Mouse (Mus musculus): ENCODE measurements around the gene Sh2b1. TPM values are rescaled to one million over a fixed set of nuclear protein-coding genes. Genes with fewer than 3 reads are reported as not detected.

The Sh2b1 gene
- polyA plus RNA-seq, 2 experiments = 8.3 to 12.4 TPM

GRCm38 (mm10) chr7:126482392-126482871 is 7.2 kb upstream of the Sh2b1 start:
- no peaks in the 10 kb centered on the region for H3K36me3 ChIP-seq (replicated peaks; ENCODE audit: control insufficient read depth, insufficient read depth, low read depth)
- peaks cover 5 to 8% of the 10 kb centered on the region in 2 experiments; a peak in 3 of 4 replicates for H3K4me1 ChIP-seq (replicated peaks; ENCODE audit: control insufficient read depth in 2 of 2, insufficient read depth in 2 of 2, low read length in 1 of 2)
- H3K27ac ChIP-seq = no peak overlapping the region; the same call in 1 of the 2 replicates
- H3K27me3 ChIP-seq (ENCODE audit: control insufficient read depth, insufficient read depth, low read length) = no peaks in the 10 kb centered on the region
- H3K9ac ChIP-seq (replicated peaks) = no peak overlapping the region
- ATAC-seq (ENCODE audit: insufficient read depth) (peak; percentile 76), DNase-seq (ENCODE audit: low read depth in 3 of 3, low spot score in 3 of 3) (peak; percentile 67 to 70 (median 68))
- under 1% methylated on average over 23 of the region's 23 CpGs for WGBS (ENCODE audit: insufficient replicate concordance)
- TF ChIP-seq EP300 (IDR thresholded peaks at IDR 0.05; ENCODE audit: low read depth) (no peak), CTCF (IDR thresholded peaks at IDR 0.05; ENCODE audit: low read depth) (peak; percentile 33; the same call in 1 of the 2 replicates)
- H3K9me3 ChIP-seq (ENCODE audit: control insufficient read depth, low read length) = no peaks in the 10 kb centered on the region
- H3K4me2 ChIP-seq (ENCODE audit: low read depth) = peak overlapping the region; percentile 72
- peak overlapping the region; percentile 15 to 30 for H3K4me3 ChIP-seq (ENCODE audit: insufficient read depth in 1 of 2, low read depth in 2 of 2, low read length in 2 of 2)

DNA sequence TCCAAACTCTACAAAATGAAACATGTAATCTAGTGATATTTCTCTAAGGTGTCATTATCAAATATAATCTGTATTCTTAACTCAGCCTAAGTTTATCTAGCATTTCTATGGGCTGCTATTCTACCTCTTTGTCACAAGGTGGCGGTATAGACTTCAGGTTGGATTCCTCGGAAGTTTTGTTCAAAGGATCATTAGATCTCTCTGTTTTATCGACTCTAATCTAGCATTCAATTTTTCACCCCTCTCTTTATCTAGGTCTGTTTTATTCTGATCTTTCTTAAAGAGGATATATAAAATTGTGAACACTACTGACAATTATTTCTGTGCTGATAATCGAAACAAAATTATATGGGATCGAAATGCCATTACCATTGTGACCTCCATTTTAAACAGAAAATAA is 6.5 kb upstream of the Sh2b1 start:
- peaks cover 5 to 8% of the 10 kb centered on the region in 2 experiments; a peak in 3 of 4 replicates for H3K4me1 ChIP-seq (replicated peaks; ENCODE audit: control insufficient read depth in 2 of 2, insufficient read depth in 2 of 2, low read length in 1 of 2)
- no peak for ATAC-seq (ENCODE audit: insufficient read depth)
- no peak for TF ChIP-seq EP300 (IDR thresholded peaks at IDR 0.05; ENCODE audit: low read depth)
- TF ChIP-seq CTCF (IDR thresholded peaks at IDR 0.05; ENCODE audit: low read depth) = peak; percentile 74
- H3K4me3 ChIP-seq (ENCODE audit: insufficient read depth in 1 of 2, low read depth in 2 of 2, low read length in 2 of 2) = no peak overlapping the region
- H3K9ac ChIP-seq (replicated peaks) = no peak overlapping the region
- WGBS (ENCODE audit: insufficient replicate concordance) = 17% methylated on average over 5 of the region's 5 CpGs
- H3K36me3 ChIP-seq (replicated peaks; ENCODE audit: control insufficient read depth, insufficient read depth, low read depth) = no peaks in the 10 kb centered on the region
- no peaks in the 10 kb centered on the region for H3K27me3 ChIP-seq (ENCODE audit: control insufficient read depth, insufficient read depth, low read length)
- H3K4me2 ChIP-seq (ENCODE audit: low read depth) = peak overlapping the region; percentile 72
- no peaks in the 10 kb centered on the region for H3K9me3 ChIP-seq (ENCODE audit: control insufficient read depth, low read length)
- no peak overlapping the region for H3K27ac ChIP-seq
- no peak for DNase-seq (ENCODE audit: low read depth in 3 of 3, low spot score in 3 of 3)

GRCm38 (mm10) chr7:126474486-126474955 is 703 bp downstream of the Sh2b1 start:
- 1% methylated on average over 27 of the region's 27 CpGs for WGBS (ENCODE audit: insufficient replicate concordance)
- Histone ChIP-seq H3K9me3 (ENCODE audit: control insufficient read depth, low read length) (no peaks in the 10 kb centered on the region), H3K4me2 (ENCODE audit: low read depth) (peak overlapping the region; percentile 92), H3K4me3 (ENCODE audit: insufficient read depth in 1 of 2, low read depth in 2 of 2, low read length in 2 of 2) (peak overlapping the region; percentile 88 to 100), H3K36me3 (replicated peaks; ENCODE audit: control insufficient read depth, insufficient read depth, low read depth) (no peaks in the 10 kb centered on the region; the same call in 1 of the 2 replicates), H3K27me3 (ENCODE audit: control insufficient read depth, insufficient read depth, low read length) (no peaks in the 10 kb centered on the region), H3K9ac (replicated peaks) (peak overlapping the region; percentile 94), H3K27ac (peak overlapping the region; percentile 41), H3K4me1 (replicated peaks; ENCODE audit: control insufficient read depth in 2 of 2, insufficient read depth in 2 of 2, low read length in 1 of 2) (peaks cover 4 to 15% of the 10 kb centered on the region in 2 experiments)
- DNase-seq (ENCODE audit: low read depth in 3 of 3, low spot score in 3 of 3) = no peak
- ATAC-seq (ENCODE audit: insufficient read depth) = peak; percentile 17; the same call in 1 of the 2 replicates
- no peak for TF ChIP-seq CTCF (IDR thresholded peaks at IDR 0.05; ENCODE audit: low read depth)
- no peak for TF ChIP-seq EP300 (IDR thresholded peaks at IDR 0.05; ENCODE audit: low read depth)

GRCm38 (mm10) chr7:126473470-126474086 is 1.6 kb downstream of the Sh2b1 start:
- no peak for TF ChIP-seq EP300 (IDR thresholded peaks at IDR 0.05; ENCODE audit: low read depth)
- no peak for TF ChIP-seq CTCF (IDR thresholded peaks at IDR 0.05; ENCODE audit: low read depth)
- Histone ChIP-seq H3K36me3 (replicated peaks; ENCODE audit: control insufficient read depth, insufficient read depth, low read depth) (no peaks in the 10 kb centered on the region; the same call in 1 of the 2 replicates), H3K4me1 (replicated peaks; ENCODE audit: control insufficient read depth in 2 of 2, insufficient read depth in 2 of 2, low read length in 1 of 2) (peaks cover 4 to 15% of the 10 kb centered on the region in 2 experiments), H3K9me3 (ENCODE audit: control insufficient read depth, low read length) (no peaks in the 10 kb centered on the region), H3K4me3 (ENCODE audit: insufficient read depth in 1 of 2, low read depth in 2 of 2, low read length in 2 of 2) (peak overlapping the region; percentile 88 to 100; a peak in 3 of 4 replicates), H3K27ac (no peak overlapping the region), H3K27me3 (ENCODE audit: control insufficient read depth, insufficient read depth, low read length) (no peaks in the 10 kb centered on the region), H3K9ac (replicated peaks) (no peak overlapping the region), H3K4me2 (ENCODE audit: low read depth) (peak overlapping the region; percentile 92)
- WGBS (ENCODE audit: insufficient replicate concordance) = 79% methylated on average over 9 of the region's 9 CpGs
- DNase-seq (ENCODE audit: low read depth in 3 of 3, low spot score in 3 of 3) = no peak
- no peak for ATAC-seq (ENCODE audit: insufficient read depth)

GRCm38 (mm10) chr7:126472713-126473112 is 2.5 kb downstream of the Sh2b1 start:
- no peaks in the 10 kb centered on the region for H3K27me3 ChIP-seq (ENCODE audit: control insufficient read depth, insufficient read depth, low read length)
- no peaks in the 10 kb centered on the region for H3K9me3 ChIP-seq (ENCODE audit: control insufficient read depth, low read length)
- DNase-seq (ENCODE audit: low read depth in 3 of 3, low spot score in 3 of 3) = no peak
- H3K36me3 ChIP-seq (replicated peaks; ENCODE audit: control insufficient read depth, insufficient read depth, low read depth) = no peaks in the 10 kb centered on the region; the same call in 1 of the 2 replicates
- peak overlapping the region; percentile 92; the same call in 1 of the 2 replicates for H3K4me2 ChIP-seq (ENCODE audit: low read depth)
- TF ChIP-seq CTCF (IDR thresholded peaks at IDR 0.05; ENCODE audit: low read depth) = no peak
- TF ChIP-seq EP300 (IDR thresholded peaks at IDR 0.05; ENCODE audit: low read depth) = no peak
- H3K27ac ChIP-seq = no peak overlapping the region
- ATAC-seq (ENCODE audit: insufficient read depth) = no peak
- peaks cover 4 to 15% of the 10 kb centered on the region in 2 experiments for H3K4me1 ChIP-seq (replicated peaks; ENCODE audit: control insufficient read depth in 2 of 2, insufficient read depth in 2 of 2, low read length in 1 of 2)
- H3K4me3 ChIP-seq (ENCODE audit: insufficient read depth in 1 of 2, low read depth in 2 of 2, low read length in 2 of 2) = no peak overlapping the region
- no peak overlapping the region for H3K9ac ChIP-seq (replicated peaks)
- WGBS (ENCODE audit: insufficient replicate concordance) = 41% methylated on average over 16 of the region's 16 CpGs

Measured in liver, embryonic 14.5 days (tissue).